Mouse (Mus musculus) neural tube, embryonic 10.5 days (tissue): ENCODE measurements around the gene Drc7.

Source experiments
- DNase-seq: peaks from one replicate; pipeline ENCODE4 v3.0.0-alpha.2; 2017; ENCODE audit warnings: low spot score; ENCODE audit errors: extremely low spot score

The Drc7 gene

GRCm38 (mm10) chr8:95058661-95059060, 3.8 kb downstream of the Drc7 start:
- no peak for DNase-seq

GRCm38 (mm10) chr8:95059812-95060533, 5.1 kb downstream of the Drc7 start:
- no peak for DNase-seq

- no peak for DNase-seq
Measured at GRCm38 (mm10) chr8:95064531-95064930, 9.6 kb downstream of the Drc7 start.

GRCm38 (mm10) chr8:95067582-95067981, 12.7 kb downstream of the Drc7 start:
- DNase-seq = peak; percentile 53

- DNase-seq = no peak
Measured at GRCm38 (mm10) chr8:95075504-95075903, 20.6 kb downstream of the Drc7 start.

- no peak for DNase-seq
Measured at GRCm38 (mm10) chr8:95076151-95076550, 21.2 kb downstream of the Drc7 start.

- DNase-seq = no peak
Measured at GRCm38 (mm10) chr8:95078055-95078454, 23.2 kb downstream of the Drc7 start.

GRCm38 (mm10) chr8:95079305-95079704, 24.4 kb downstream of the Drc7 start:
- no peak for DNase-seq

- peak; percentile 96 for DNase-seq
Measured at GRCm38 (mm10) chr8:95080381-95081341, 25.8 kb downstream of the Drc7 start, which contains the start of gene Katnb1. Katnb1 (plus strand) TSS chr8:95081186.

- no peak for DNase-seq
Measured at GRCm38 (mm10) chr8:95081650-95082049, 26.7 kb downstream of the Drc7 start.

- no peak for DNase-seq
Measured at GRCm38 (mm10) chr8:95084261-95084660, 29.4 kb downstream of the Drc7 start.

GRCm38 (mm10) chr8:95084744-95085431, 30.0 kb downstream of the Drc7 start:
- no peak for DNase-seq

GRCm38 (mm10) chr8:95085432-95086141, 30.7 kb downstream of the Drc7 start:
- no peak for DNase-seq

- DNase-seq = no peak
Measured at GRCm38 (mm10) chr8:95093574-95093973, 38.7 kb downstream of the Drc7 start.

GRCm38 (mm10) chr8:95099009-95099408, 44.1 kb downstream of the Drc7 start:
- peak; percentile 70 for DNase-seq

- DNase-seq = no peak
Measured at GRCm38 (mm10) chr8:95101972-95102371, 47.1 kb downstream of the Drc7 start.

GRCm38 (mm10) chr8:95107306-95107705, 52.4 kb downstream of the Drc7 start:
- DNase-seq = no peak

- no peak for DNase-seq
Measured at GRCm38 (mm10) chr8:95112594-95112993, 57.7 kb downstream of the Drc7 start.

GRCm38 (mm10) chr8:95113108-95113507, 58.2 kb downstream of the Drc7 start:
- DNase-seq = no peak

- no peak for DNase-seq
Measured at GRCm38 (mm10) chr8:95113750-95114149, 58.8 kb downstream of the Drc7 start.

- no peak for DNase-seq
Measured at GRCm38 (mm10) chr8:95123455-95123854, 68.6 kb downstream of the Drc7 start.
